ENCODE assay signal across 8 mouse cellular contexts in the genomic region with DNA sequence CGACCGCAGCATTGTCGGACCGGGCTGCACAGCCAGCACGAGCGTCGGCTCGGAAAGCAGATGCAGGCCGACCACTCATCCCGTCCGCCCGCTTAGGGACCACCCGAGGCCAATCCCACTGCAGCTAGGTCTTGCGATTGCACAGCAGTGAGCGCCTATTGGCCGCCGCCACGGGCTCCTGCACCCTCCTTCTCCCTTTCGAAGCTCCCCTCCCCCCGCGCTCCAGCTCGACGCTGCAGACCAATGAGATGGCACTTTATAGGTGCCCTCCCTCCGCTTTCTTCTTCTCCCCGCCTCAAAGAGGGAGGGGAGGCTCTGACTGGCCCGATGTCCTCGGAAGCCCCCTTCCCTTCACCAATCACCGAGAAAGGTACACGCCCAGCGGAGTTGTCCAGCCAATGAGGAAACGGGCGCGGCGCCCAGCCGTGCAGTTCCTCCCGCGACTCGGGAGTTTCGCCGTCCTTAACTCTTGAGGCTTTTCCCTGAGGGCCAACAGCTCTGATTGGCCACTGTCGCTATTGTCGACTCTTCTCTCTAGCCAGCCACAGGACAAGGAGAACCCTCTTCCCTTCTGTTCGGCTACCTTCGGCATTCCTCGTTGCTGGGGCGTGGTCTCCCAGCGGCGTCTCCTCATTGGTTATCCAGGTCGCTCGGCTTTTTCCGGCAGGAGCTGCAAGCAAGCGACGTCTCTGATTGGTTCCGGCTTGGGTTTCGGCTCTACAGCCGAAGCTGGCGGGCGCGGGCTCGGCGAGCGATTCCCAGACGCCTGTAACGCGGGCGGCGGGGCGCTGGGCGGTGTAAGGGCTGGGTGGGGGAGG. TPM values are rescaled to one million over a fixed set of nuclear protein-coding genes. Genes with fewer than 3 reads are reported as not detected.
DNase-seq lines count a peak whose midpoint lies in the region; ATAC-seq lines count a peak whose summit lies in the region.

A gene (plus strand): TSS at position 373 of the 818 bp plus-strand sequence.

- peak; percentile 95 for ATAC-seq in intestine, embryonic 14.5 days (replicated peaks; ENCODE audit: low FRiP score, low TSS enrichment, low read depth)

- H3K27me3 ChIP-seq in intestine, embryonic 14.5 days (replicated peaks; ENCODE audit: control insufficient read depth, insufficient read depth, low read length), result no peaks in the 10 kb centered on the region

- under 1% methylated on average over 67 of the region's 69 CpGs for WGBS in intestine, embryonic 14.5 days

- peak within 1 kb of the TSS; percentile 100 for H3K27ac ChIP-seq in intestine, embryonic 14.5 days (ENCODE audit: low read depth)

- peak; percentile 92 to 93 for DNase-seq in adrenal gland, adult 18-20 months (ENCODE audit: low spot score in 2 of 2)
- DNase-seq in embryo, embryonic 11 days, result peak; percentile 100
- DNase-seq in gastrocnemius, postnatal 25 days, result peak; percentile 100
- peak; percentile 98 for DNase-seq in intestine, embryonic 14.5 days (ENCODE audit: low spot score)
- DNase-seq in left cerebral cortex, postnatal 14 days (ENCODE audit: low spot score in 2 of 2), result peak; percentile 100
- peak; percentile 99 for DNase-seq in mesoderm, embryonic 11.5 days (ENCODE audit: low read depth, low spot score)
- peak; percentile 100 for DNase-seq in right cerebral cortex, postnatal 36 days (ENCODE audit: low spot score in 2 of 2)
- peak; percentile 100 for DNase-seq in yolk sac, embryonic 10.5 days (ENCODE audit: low spot score)

- intact Hi-C loops in left cerebral cortex, postnatal 14 days (cut with DNase I), result loop anchor here (2.0 to 10.0 kb wide), 3 partner anchors 97 to 404 kb away; no protein-coding TSS in a partner anchor

- H3K4me2 ChIP-seq in intestine, embryonic 14.5 days (ENCODE audit: low read length), result peak within 1 kb of the TSS; percentile 84

- H3K4me3 ChIP-seq in intestine, embryonic 14.5 days (ENCODE audit: low read depth, low read length), result peak within 1 kb of the TSS; percentile 77

- H3K9ac ChIP-seq in intestine, embryonic 14.5 days (ENCODE audit: low read length), result peak within 1 kb of the TSS; percentile 93

- H3K36me3 ChIP-seq in intestine, embryonic 14.5 days (ENCODE audit: control insufficient read depth, insufficient read depth, low read length), result no peaks in the 10 kb centered on the region

- H3K4me1 ChIP-seq in intestine, embryonic 14.5 days (replicated peaks; ENCODE audit: control insufficient read depth, insufficient read depth, low read length), result peaks cover 9% of the 10 kb centered on the region; the same call in 1 of the 2 replicates

- H3K9me3 ChIP-seq in intestine, embryonic 14.5 days (ENCODE audit: control insufficient read depth, low read length), result no peaks in the 10 kb centered on the region

RNA-seq across cellular contexts. Expression of the gene that starts here (rescaled TPM):
- total RNA-seq in adrenal gland, adult 18-20 months (2021), result 10 to 100 TPM; 57.1 to 70.4 TPM
- 10 to 100 TPM; 49.5 to 51.7 TPM for total RNA-seq in gastrocnemius, postnatal 25 days (2021)
- polyA plus RNA-seq in intestine, embryonic 14.5 days (2014; fragmentation: Nextera tagmentation; extraction: Ambion mirVana), result 63.9 and 66.0 TPM in 2 replicates
- 100 to 1,000 TPM; 205 to 206 TPM for total RNA-seq in left cerebral cortex, postnatal 14 days (2021)

Comparison
In these comparisons a context has a peak if more than half of its experiments do, and no peak if none do; other contexts are left out.
1. Peak in every context shown above with its lines: DNase-seq, ATAC-seq, H3K4me3 ChIP-seq and H3K27ac ChIP-seq.